Mouse (Mus musculus): ENCODE data around the gene Magix.

- TF ChIP-seq POLR2A (IDR thresholded peaks at IDR 0.05; ENCODE audit: low read depth, low read length): no peak
- TF ChIP-seq CTCF (IDR thresholded peaks at IDR 0.05; ENCODE audit: extremely low read depth, insufficient read depth, insufficient read length, insufficient replicate concordance): no peak
Measured at GRCm38 (mm10) chrX:7722691-7723090, 41.6 kb upstream of the Magix start.

Data from spleen, adult 2 months (tissue).